Mouse (Mus musculus) MEL-GATA-1-ER (cell line): ENCODE measurements around the gene Tmem131.

Experiments used
- DNase-seq: peaks from one replicate; pipeline ENCODE4 v3.0.0-alpha.2; 2012; ENCODE audit warnings: low read depth; ENCODE audit errors: extremely low read depth

The Tmem131 gene

GRCm38 (mm10) chr1:36784365-36785134, 158.9 kb downstream of the Tmem131 start:
- no peak for DNase-seq

GRCm38 (mm10) chr1:36782476-36782875, 161.0 kb downstream of the Tmem131 start:
- DNase-seq = no peak

GRCm38 (mm10) chr1:36780793-36781192, 162.7 kb downstream of the Tmem131 start:
- DNase-seq = no peak

GRCm38 (mm10) chr1:36772198-36772934, 171.1 kb downstream of the Tmem131 start:
- no peak for DNase-seq

- DNase-seq = no peak
Measured at GRCm38 (mm10) chr1:36770998-36771397, 172.5 kb downstream of the Tmem131 start.

GRCm38 (mm10) chr1:36769951-36770350, 173.5 kb downstream of the Tmem131 start:
- DNase-seq = no peak

GRCm38 (mm10) chr1:36768786-36769185, 174.7 kb downstream of the Tmem131 start:
- DNase-seq = no peak

GRCm38 (mm10) chr1:36767321-36767720, 176.1 kb downstream of the Tmem131 start:
- DNase-seq = no peak

- DNase-seq = no peak
Measured at GRCm38 (mm10) chr1:36766431-36767205, 176.8 kb downstream of the Tmem131 start.

GRCm38 (mm10) chr1:36761568-36761967, 181.9 kb downstream of the Tmem131 start, which contains the start of gene Zap70:
Gene Zap70 (plus strand): TSS chr1:36761798.
- DNase-seq = no peak

- DNase-seq = no peak
Measured at GRCm38 (mm10) chr1:36761061-36761460, 182.4 kb downstream of the Tmem131 start.

- DNase-seq = no peak
Measured at GRCm38 (mm10) chr1:36760401-36760800, 183.1 kb downstream of the Tmem131 start.

- no peak for DNase-seq
Measured at GRCm38 (mm10) chr1:36759076-36759475, 184.4 kb downstream of the Tmem131 start.

GRCm38 (mm10) chr1:36758553-36758952, 184.9 kb downstream of the Tmem131 start:
- no peak for DNase-seq

GRCm38 (mm10) chr1:36753932-36754675, 189.4 kb downstream of the Tmem131 start:
- DNase-seq = peak; percentile 21

- peak; percentile 28 for DNase-seq
Measured at GRCm38 (mm10) chr1:36746452-36746851, 197.0 kb downstream of the Tmem131 start.

GRCm38 (mm10) chr1:36745661-36746060, 197.8 kb downstream of the Tmem131 start:
- DNase-seq = no peak

- peak; percentile 52 for DNase-seq
Measured at GRCm38 (mm10) chr1:36744268-36744944, 199.1 kb downstream of the Tmem131 start.

- no peak for DNase-seq
Measured at GRCm38 (mm10) chr1:36743046-36743445, 200.4 kb downstream of the Tmem131 start.
